Mouse (Mus musculus) hindbrain, embryonic 14.5 days (tissue): ENCODE data around the gene Acsl6. TPM values are rescaled to one million over a fixed set of nuclear protein-coding genes. Genes with fewer than 3 reads are reported as not detected.

Experiments
- ATAC-seq: fragments of 200-750 bp; cut with Nextera tagmentation; 2 replicates; pipeline ENCODE4 v1.8.0; 2017; ENCODE audit warnings: moderate number of reproducible peaks, mild to moderate bottlenecking, moderate TSS enrichment, moderate library complexity; ENCODE audit not compliant: low FRiP score
- DNase-seq: peaks from one replicate; pipeline ENCODE4 v3.0.0-alpha.2; 2015; ENCODE audit warnings: low spot score
- H3K27ac ChIP-seq: fragments of 300-500 bp; sonication (generic); 2 replicates; pipeline ENCODE4 v1.5.1; 2014; ENCODE audit warnings: mild to moderate bottlenecking, moderate library complexity
- H3K27me3 ChIP-seq: fragments of 300-500 bp; sonication (generic); 2 replicates; pipeline ENCODE4 v1.6.1; 2014; ENCODE audit warnings: mild to moderate bottlenecking, low read length, mixed read lengths; ENCODE audit not compliant: control insufficient read depth, insufficient read depth
- H3K36me3 ChIP-seq: fragments of 300-500 bp; sonication (generic); replicated peaks from 2 replicates; pipeline ENCODE4 v1.6.1; 2014; ENCODE audit not compliant: control insufficient read depth, insufficient read depth
- H3K4me1 ChIP-seq: fragments of 300-500 bp; sonication (generic); replicated peaks from 2 replicates; pipeline ENCODE4 v1.6.1; 2014; ENCODE audit warnings: antibody characterized with exemption, low read length, mixed read lengths; ENCODE audit not compliant: control insufficient read depth, insufficient read depth
- H3K4me2 ChIP-seq: fragments of 300-500 bp; sonication (generic); replicated peaks from 2 replicates; pipeline ENCODE4 v1.6.1; 2014; ENCODE audit warnings: mild to moderate bottlenecking, moderate library complexity
- H3K4me3 ChIP-seq: fragments of 300-500 bp; sonication (generic); replicated peaks from 2 replicates; pipeline ENCODE4 v1.5.1; 2014; ENCODE audit warnings: mild to moderate bottlenecking, low read length
- H3K9ac ChIP-seq: fragments of 300-500 bp; sonication (generic); 2 replicates; pipeline ENCODE4 v1.6.1; 2014
- H3K9me3 ChIP-seq: fragments of 300-500 bp; sonication (generic); 2 replicates; pipeline ENCODE4 v1.6.1; 2016; ENCODE audit warnings: low read length; ENCODE audit not compliant: control insufficient read depth
- WGBS: fragments of 180-500 bp; shearing (Covaris S2); extraction: QIAGEN DNeasy Blood & Tissue Kit; methylation state at CpG from one replicate; pipeline ENCODE4 v1.1.7; 2014; 5-methylcytosine and 5-hydroxymethylcytosine counted together
- polyA plus RNA-seq: library from polyadenylated mRNA; unstranded; fragments of >200 nt; fragmentation: Nextera tagmentation; extraction: Ambion mirVana; gene quantifications from 2 replicates; pipeline ENCODE4 v1.2.1, GENCODE M21; 2014

The Acsl6 gene
- polyA plus RNA-seq, 1 experiment from 2014 or later, result 44.2 TPM

- Histone ChIP-seq H3K36me3 (no peaks in the 10 kb centered on the region), H3K4me3 (no peak overlapping the region), H3K27me3 (no peaks in the 10 kb centered on the region), H3K4me1 (no peaks in the 10 kb centered on the region), H3K27ac (no peak overlapping the region), H3K9me3 (no peaks in the 10 kb centered on the region), H3K4me2 (no peak overlapping the region), H3K9ac (no peak overlapping the region)
- ATAC-seq, result no peak
- WGBS, result 88% methylated on average over 4 of the region's 4 CpGs
- no peak for DNase-seq
Measured at GRCm38 (mm10) chr11:54404885-54405284, 101.3 kb downstream of the Acsl6 start.

GRCm38 (mm10) chr11:54406930-54407546 is 103.4 kb downstream of the Acsl6 start:
- H3K9me3 ChIP-seq, result no peaks in the 10 kb centered on the region
- no peak for DNase-seq
- H3K36me3 ChIP-seq, result no peaks in the 10 kb centered on the region
- H3K4me2 ChIP-seq, result no peak overlapping the region
- no peak overlapping the region for H3K27ac ChIP-seq
- WGBS, result 82% methylated on average over 4 of the region's 4 CpGs
- no peaks in the 10 kb centered on the region for H3K4me1 ChIP-seq
- H3K9ac ChIP-seq, result no peak overlapping the region
- no peak overlapping the region for H3K4me3 ChIP-seq
- ATAC-seq, result no peak
- H3K27me3 ChIP-seq, result no peaks in the 10 kb centered on the region

DNA sequence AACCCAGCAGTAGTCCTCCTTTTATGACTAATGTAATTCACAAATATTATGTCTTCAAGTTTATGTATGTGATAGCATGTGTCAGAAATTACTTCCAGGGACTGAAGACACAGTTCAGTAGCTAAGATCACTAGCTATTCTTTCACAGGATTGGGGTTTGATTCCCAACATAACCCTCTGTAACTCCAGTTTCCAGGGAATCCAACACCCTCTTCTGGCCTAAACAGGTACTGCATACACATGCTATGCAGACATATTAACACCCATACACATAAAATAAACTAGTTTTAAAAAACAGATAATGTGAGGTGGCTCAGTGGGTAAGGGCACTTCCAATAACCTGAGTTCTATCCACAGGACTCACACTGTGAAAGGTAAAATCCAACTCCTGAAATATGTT is 107.0 kb downstream of the Acsl6 start:
- Histone ChIP-seq H3K4me3 (no peak overlapping the region), H3K36me3 (no peaks in the 10 kb centered on the region), H3K9ac (no peak overlapping the region), H3K4me2 (no peak overlapping the region), H3K27me3 (no peaks in the 10 kb centered on the region), H3K9me3 (no peaks in the 10 kb centered on the region), H3K27ac (no peak overlapping the region), H3K4me1 (no peaks in the 10 kb centered on the region; the same call in 1 of the 2 replicates)
- ATAC-seq (no peak), DNase-seq (no peak)

- DNase-seq (no peak), ATAC-seq (no peak)
- H3K9me3 ChIP-seq, result no peaks in the 10 kb centered on the region
- no peak overlapping the region for H3K4me3 ChIP-seq
- no peak overlapping the region for H3K4me2 ChIP-seq
- WGBS, result 46% methylated on average over 6 of the region's 6 CpGs
- 0 out of 2 replicates have a peak overlapping the region, but pooled peaks have one; percentile 11 for H3K9ac ChIP-seq
- H3K27ac ChIP-seq, result no peak overlapping the region
- no peaks in the 10 kb centered on the region; the same call in 1 of the 2 replicates for H3K4me1 ChIP-seq
- H3K36me3 ChIP-seq, result no peaks in the 10 kb centered on the region
- no peaks in the 10 kb centered on the region for H3K27me3 ChIP-seq
Measured at GRCm38 (mm10) chr11:54413017-54413416, 109.4 kb downstream of the Acsl6 start.

Other genes with a start within 250 kb of the Acsl6 start
- gene Pdlim4, start 234.8 kb upstream of the Acsl6 start, polyA plus RNA-seq, result 26.3 and 30.0 TPM in 2 replicates
- 8.9 and 10.4 TPM in 2 replicates for gene P4ha2, start 203.7 kb upstream of the Acsl6 start, polyA plus RNA-seq
- not detected in 2 replicates for gene Csf2, start 54.1 kb upstream of the Acsl6 start, polyA plus RNA-seq
- not detected in 2 replicates for gene Il3, start 36.5 kb upstream of the Acsl6 start, polyA plus RNA-seq
- not detected in 2 replicates for gene Meikin, start 66.9 kb downstream of the Acsl6 start, polyA plus RNA-seq
- 14.2 TPM in 2 replicates for gene Fnip1, start 134.4 kb downstream of the Acsl6 start, polyA plus RNA-seq
- 31.3 and 31.7 TPM in 2 replicates for gene Rapgef6, start 219.0 kb downstream of the Acsl6 start, polyA plus RNA-seq